Mouse (Mus musculus) megakaryocyte, embryonic 14.5 days (primary cell): ENCODE measurements around the gene Unc50.

Experiments
- FLI1 ChIP-seq: IDR thresholded peaks from 2 replicates; pipeline ENCODE4 v1.6.1; 2012; ENCODE audit warnings: low read length, inconsistent platforms, mixed read lengths
- GATA1 ChIP-seq: IDR thresholded peaks from 3 replicates; pipeline ENCODE4 v1.6.1; 2012; ENCODE audit warnings: mixed read lengths, low read length, inconsistent platforms, borderline replicate concordance

DNA sequence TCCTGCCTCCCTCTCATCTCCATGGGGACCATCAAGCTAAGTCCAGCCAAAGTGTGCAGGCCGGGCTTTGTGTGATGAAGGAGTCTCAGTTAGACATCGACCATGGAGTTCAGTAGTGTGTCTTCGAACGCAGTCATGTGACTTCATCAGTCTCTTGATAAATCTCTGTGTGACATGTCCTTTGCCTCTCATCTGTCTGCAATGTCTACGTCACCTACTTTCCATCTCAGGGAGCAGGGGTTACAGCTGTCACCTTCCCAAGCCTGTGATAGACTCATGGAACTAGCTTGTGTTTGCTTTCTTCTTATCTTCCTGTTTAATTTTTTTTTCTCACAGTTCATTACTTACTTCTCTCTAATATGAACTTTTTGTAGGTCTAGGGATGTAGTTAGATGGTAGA, 49.0 kb upstream of the Unc50 start:
- TF ChIP-seq GATA1, result no peak
- no peak for TF ChIP-seq FLI1
